Mouse (Mus musculus): ENCODE measurements at regions not wholly inside any gene's neighbourhood (a gene's known extent, or its start where the extent isn't known, plus 50 kb on each side); places are given as distances from the start of the nearest gene placed in this dataset.

DNA sequence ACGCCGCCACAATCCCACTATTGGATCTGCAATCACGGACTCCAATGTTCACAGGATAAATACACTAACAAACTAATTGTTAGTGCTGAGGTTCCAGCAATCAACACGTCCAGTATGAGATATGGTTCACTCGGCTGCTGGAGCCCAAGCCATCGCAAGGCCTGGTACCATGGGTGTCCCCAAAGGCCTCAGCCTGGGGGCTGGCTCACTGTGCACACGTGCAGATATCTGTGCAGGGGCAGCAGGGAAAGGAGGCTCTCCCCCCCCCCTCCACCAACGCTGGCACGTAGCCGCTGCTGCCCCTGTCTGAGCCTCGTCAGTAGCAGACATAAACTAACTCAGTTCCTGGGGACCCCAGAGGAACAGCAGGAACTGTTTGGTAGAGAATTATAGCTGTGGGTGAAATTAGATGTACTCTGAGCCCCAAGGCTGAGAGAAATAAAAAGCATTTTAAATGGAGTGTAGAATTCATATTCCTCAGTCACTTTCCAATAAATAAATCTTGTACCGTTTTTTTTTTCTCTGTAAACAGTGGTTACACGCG lies 210.3 kb upstream of the Mvb12b start:
- TF ChIP-seq CTCF (IDR thresholded peaks at IDR 0.05; ENCODE audit: borderline replicate concordance, control insufficient read depth, extremely low read depth, insufficient read depth, low read length, poor library complexity): no peak
- TF ChIP-seq POLR2A (IDR thresholded peaks at IDR 0.05; ENCODE audit: control insufficient read depth, extremely low read depth, insufficient read depth, low read length, poor library complexity): no peak

All from thymus, adult 2 months (tissue).